Mouse (Mus musculus): Measurements from ENCODE around the gene Gpank1. TPM values are rescaled to one million over a fixed set of nuclear protein-coding genes. Genes with fewer than 3 reads are reported as not detected.

Gene Gpank1
- polyA plus RNA-seq, 1 experiment from 2014 or later, result 34.5 TPM

GRCm38 (mm10) chr17:35141971-35142370, 20.7 kb downstream of the Gpank1 start:
- DNase-seq (ENCODE audit: low spot score), result no peak

GRCm38 (mm10) chr17:35146139-35146538, 24.9 kb downstream of the Gpank1 start:
- H3K36me3 ChIP-seq, result peaks cover 99% of the 10 kb centered on the region
- peaks cover 13% of the 10 kb centered on the region for H3K9me3 ChIP-seq (replicated peaks)
- no peak overlapping the region for H3K27ac ChIP-seq (replicated peaks)
- no peaks in the 10 kb centered on the region for H3K27me3 ChIP-seq (ENCODE audit: low read depth, poor library complexity, severe bottlenecking)
- 92% methylated on average over 5 of the region's 5 CpGs for WGBS
- no peaks in the 10 kb centered on the region for H3K4me1 ChIP-seq
- no peak for DNase-seq (ENCODE audit: low spot score)
- no peak overlapping the region for H3K4me3 ChIP-seq

More at GRCm38 (mm10) chr17:35141971-35142370, 20.7 kb downstream of the Gpank1 start:
- Histone ChIP-seq H3K27me3 (ENCODE audit: low read depth, poor library complexity, severe bottlenecking) (no peaks in the 10 kb centered on the region), H3K27ac (replicated peaks) (no peak overlapping the region), H3K9me3 (replicated peaks) (peaks cover 13% of the 10 kb centered on the region), H3K36me3 (peaks cover 97% of the 10 kb centered on the region), H3K4me1 (peaks cover 10% of the 10 kb centered on the region), H3K4me3 (no peak overlapping the region)
- 89% methylated on average over 6 of the region's 6 CpGs for WGBS

GRCm38 (mm10) chr17:35147348-35147747, 26.1 kb downstream of the Gpank1 start:
- Histone ChIP-seq H3K27me3 (ENCODE audit: low read depth, poor library complexity, severe bottlenecking) (no peaks in the 10 kb centered on the region), H3K36me3 (peaks cover 99% of the 10 kb centered on the region), H3K4me1 (no peaks in the 10 kb centered on the region), H3K4me3 (no peak overlapping the region), H3K27ac (replicated peaks) (no peak overlapping the region), H3K9me3 (replicated peaks) (peaks cover 13% of the 10 kb centered on the region)
- DNase-seq (ENCODE audit: low spot score), result no peak
- 59% methylated on average over 3 of the region's 3 CpGs for WGBS

DNA sequence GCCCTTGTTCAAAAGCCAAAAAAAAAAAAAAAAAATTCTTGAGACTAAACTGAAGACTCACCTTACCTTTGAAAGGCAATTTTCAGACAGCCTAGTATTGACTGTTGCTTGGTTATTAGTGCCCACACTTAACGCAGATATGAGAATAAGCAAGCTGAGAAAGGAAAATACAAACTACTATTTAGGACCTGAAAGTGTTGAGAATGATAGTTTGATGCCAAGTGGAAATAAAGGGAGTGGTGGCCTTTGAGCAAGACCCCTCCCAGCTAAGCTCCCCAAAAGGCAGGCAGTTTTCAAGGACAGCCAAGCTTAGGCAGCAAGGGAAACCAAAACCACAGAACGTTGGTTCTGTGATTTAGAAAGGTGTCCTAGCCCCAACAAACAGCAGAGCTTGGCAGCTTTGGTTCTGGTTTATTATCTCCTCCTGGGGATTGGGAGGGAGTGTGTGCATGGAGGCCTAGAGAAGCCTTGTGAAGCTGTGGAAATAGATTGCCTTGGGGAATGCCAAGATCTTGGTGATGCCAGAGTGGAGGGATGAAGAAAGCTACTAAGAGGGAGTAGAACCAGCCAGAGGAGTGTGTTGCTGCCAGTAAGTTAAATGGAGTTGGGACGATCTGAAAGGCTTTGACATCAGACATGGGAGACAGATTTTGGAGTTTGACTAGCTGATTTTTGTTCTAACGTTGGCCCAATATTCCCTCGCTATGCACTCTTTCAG, 26.8 kb downstream of the Gpank1 start:
- Histone ChIP-seq H3K27me3 (ENCODE audit: low read depth, poor library complexity, severe bottlenecking) (no peaks in the 10 kb centered on the region), H3K9me3 (replicated peaks) (peaks cover 6% of the 10 kb centered on the region), H3K4me1 (no peaks in the 10 kb centered on the region), H3K27ac (replicated peaks) (no peak overlapping the region), H3K36me3 (peaks cover 99% of the 10 kb centered on the region), H3K4me3 (no peak overlapping the region)
- DNase-seq (ENCODE audit: low spot score), result no peak
- 80% methylated on average over 5 of the region's 5 CpGs for WGBS

DNA sequence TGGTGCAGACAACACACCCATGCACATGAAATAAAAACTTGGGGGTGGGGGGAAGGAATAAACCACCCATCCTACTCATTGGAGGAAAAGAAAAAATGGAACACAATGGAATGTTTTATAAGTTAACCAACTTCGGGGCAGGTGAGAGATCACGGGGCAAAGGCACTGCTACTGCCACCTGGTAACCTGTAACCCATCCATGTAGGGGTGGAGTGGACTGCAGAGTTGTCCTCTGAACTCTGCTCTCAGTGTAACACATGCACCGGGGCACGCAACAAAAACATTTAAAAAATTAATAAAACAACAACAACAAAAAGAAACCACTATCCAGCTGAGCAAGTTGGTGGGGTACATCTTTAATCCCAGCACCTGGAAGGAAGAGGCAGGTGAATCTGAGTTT, 30.9 kb downstream of the Gpank1 start:
- Histone ChIP-seq H3K27me3 (ENCODE audit: low read depth, poor library complexity, severe bottlenecking) (no peaks in the 10 kb centered on the region), H3K4me3 (no peak overlapping the region), H3K9me3 (replicated peaks) (no peaks in the 10 kb centered on the region), H3K36me3 (peaks cover 99% of the 10 kb centered on the region), H3K27ac (replicated peaks) (no peak overlapping the region), H3K4me1 (no peaks in the 10 kb centered on the region)
- WGBS, result 93% methylated on average over 4 of the region's 4 CpGs
- no peak for DNase-seq (ENCODE audit: low spot score)

- Histone ChIP-seq H3K4me3 (no peak overlapping the region), H3K27me3 (ENCODE audit: low read depth, poor library complexity, severe bottlenecking) (no peaks in the 10 kb centered on the region)
- WGBS, result 92% methylated on average over 9 of the region's 9 CpGs
Observed at GRCm38 (mm10) chr17:35153077-35153476, 31.8 kb downstream of the Gpank1 start.

DNA sequence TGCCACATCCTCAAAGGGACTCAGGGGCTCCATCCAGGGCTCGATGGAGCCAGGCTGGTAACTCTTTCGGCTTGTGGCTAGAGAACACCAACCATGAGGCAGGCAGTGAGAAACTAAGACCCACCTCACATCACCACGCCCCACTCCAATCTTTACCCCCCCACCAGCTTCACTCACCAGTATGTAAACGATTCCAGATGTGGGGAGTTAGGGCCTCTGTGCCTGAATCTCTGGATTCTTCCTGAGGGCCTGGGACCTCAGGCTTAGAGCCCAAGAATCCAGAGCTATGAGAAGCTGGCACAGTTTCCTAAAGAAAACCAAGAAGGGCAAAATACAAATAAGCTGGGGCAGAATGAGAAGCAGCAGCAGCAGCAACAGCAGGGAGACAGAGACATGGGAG, 32.7 kb downstream of the Gpank1 start:
- no peak for DNase-seq (ENCODE audit: low spot score)
- H3K4me1 ChIP-seq, result no peaks in the 10 kb centered on the region
- no peaks in the 10 kb centered on the region for H3K27me3 ChIP-seq (ENCODE audit: low read depth, poor library complexity, severe bottlenecking)
- peaks cover 99% of the 10 kb centered on the region for H3K36me3 ChIP-seq
- H3K9me3 ChIP-seq (replicated peaks), result no peaks in the 10 kb centered on the region
- no peak overlapping the region for H3K27ac ChIP-seq (replicated peaks)
- no peak overlapping the region for H3K4me3 ChIP-seq
- WGBS, result 88% methylated on average over 4 of the region's 4 CpGs

More at GRCm38 (mm10) chr17:35153077-35153476, 31.8 kb downstream of the Gpank1 start:
- Histone ChIP-seq H3K4me1 (no peaks in the 10 kb centered on the region), H3K36me3 (peaks cover 99% of the 10 kb centered on the region), H3K9me3 (replicated peaks) (no peaks in the 10 kb centered on the region), H3K27ac (replicated peaks) (no peak overlapping the region)
- no peak for DNase-seq (ENCODE audit: low spot score)

DNA sequence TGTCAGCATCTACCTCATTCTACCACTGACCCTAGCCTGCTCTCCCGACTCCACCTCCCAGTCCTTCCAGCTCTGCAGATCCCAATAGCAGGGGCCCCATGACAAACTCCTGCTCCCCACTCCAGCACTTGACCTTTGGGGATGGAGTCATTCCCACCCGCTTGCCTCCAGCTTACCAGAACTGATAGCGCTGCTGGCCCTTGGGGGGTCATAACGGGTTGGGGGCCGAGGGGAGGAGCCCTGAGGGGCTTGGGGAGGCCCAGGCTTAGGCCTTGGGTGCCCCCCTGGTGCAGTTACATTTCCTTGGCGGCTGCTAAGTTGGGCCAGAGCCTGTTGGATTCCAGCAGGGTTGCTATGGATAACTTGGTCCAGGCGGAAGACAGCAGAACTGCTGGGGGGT, 33.4 kb downstream of the Gpank1 start:
- Histone ChIP-seq H3K9me3 (replicated peaks) (no peaks in the 10 kb centered on the region), H3K36me3 (peaks cover 99% of the 10 kb centered on the region), H3K27me3 (ENCODE audit: low read depth, poor library complexity, severe bottlenecking) (no peaks in the 10 kb centered on the region), H3K27ac (replicated peaks) (no peak overlapping the region), H3K4me1 (no peaks in the 10 kb centered on the region), H3K4me3 (no peak overlapping the region)
- WGBS, result 82% methylated on average over 7 of the region's 7 CpGs
- DNase-seq (ENCODE audit: low spot score), result no peak

- no peak overlapping the region for H3K27ac ChIP-seq (replicated peaks)
- no peaks in the 10 kb centered on the region for H3K9me3 ChIP-seq (replicated peaks)
- peak overlapping the region; percentile 4; the same call in 1 of the 2 replicates for H3K4me3 ChIP-seq
- 93% methylated on average over 12 of the region's 12 CpGs for WGBS
- peaks cover 99% of the 10 kb centered on the region for H3K36me3 ChIP-seq
- H3K4me1 ChIP-seq, result no peaks in the 10 kb centered on the region
- H3K27me3 ChIP-seq (ENCODE audit: low read depth, poor library complexity, severe bottlenecking), result no peaks in the 10 kb centered on the region
- no peak for DNase-seq (ENCODE audit: low spot score)
Observed at GRCm38 (mm10) chr17:35155451-35155850, 34.2 kb downstream of the Gpank1 start.

- 92% methylated on average over 33 of the region's 33 CpGs for WGBS
- DNase-seq (ENCODE audit: low spot score), result no peak
- no peaks in the 10 kb centered on the region for H3K27me3 ChIP-seq (ENCODE audit: low read depth, poor library complexity, severe bottlenecking)
Observed at GRCm38 (mm10) chr17:35156461-35157200, 35.4 kb downstream of the Gpank1 start.

DNA sequence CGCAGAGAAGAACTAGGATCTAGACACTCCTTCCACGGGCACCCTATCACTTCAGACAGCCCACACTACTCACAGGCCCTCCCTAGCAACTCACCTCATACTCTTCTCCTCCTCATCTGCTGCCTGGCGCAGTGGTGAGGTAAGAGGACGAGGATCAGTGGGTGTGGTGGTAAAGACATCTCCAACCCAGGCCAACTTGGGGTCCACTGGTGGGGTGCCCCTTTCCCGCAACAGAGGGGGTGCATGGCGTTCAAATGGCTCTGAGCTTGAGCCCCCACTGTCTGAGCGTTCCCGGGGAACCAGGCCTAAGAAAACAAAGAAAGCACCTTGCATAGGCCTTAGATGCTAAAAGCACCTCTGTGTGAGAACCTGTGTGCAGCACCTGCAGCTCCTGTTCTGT, 36.0 kb downstream of the Gpank1 start:
- no peaks in the 10 kb centered on the region for H3K9me3 ChIP-seq (replicated peaks)
- WGBS, result 93% methylated on average over 8 of the region's 8 CpGs
- H3K4me3 ChIP-seq, result no peak overlapping the region
- no peak for DNase-seq (ENCODE audit: low spot score)
- no peaks in the 10 kb centered on the region for H3K27me3 ChIP-seq (ENCODE audit: low read depth, poor library complexity, severe bottlenecking)
- H3K4me1 ChIP-seq, result peaks cover 9% of the 10 kb centered on the region
- no peak overlapping the region for H3K27ac ChIP-seq (replicated peaks)
- H3K36me3 ChIP-seq, result peaks cover 100% of the 10 kb centered on the region

More at GRCm38 (mm10) chr17:35156461-35157200, 35.4 kb downstream of the Gpank1 start:
- Histone ChIP-seq H3K9me3 (replicated peaks) (no peaks in the 10 kb centered on the region), H3K4me1 (peaks cover 3% of the 10 kb centered on the region; the same call in 1 of the 2 replicates), H3K27ac (replicated peaks) (no peak overlapping the region), H3K4me3 (peak overlapping the region; percentile 9; the same call in 1 of the 2 replicates), H3K36me3 (peaks cover 100% of the 10 kb centered on the region)

GRCm38 (mm10) chr17:35157661-35158175, 36.5 kb downstream of the Gpank1 start:
- Histone ChIP-seq H3K9me3 (replicated peaks) (no peaks in the 10 kb centered on the region), H3K4me3 (no peak overlapping the region), H3K4me1 (peaks cover 14% of the 10 kb centered on the region), H3K36me3 (peaks cover 100% of the 10 kb centered on the region), H3K27me3 (ENCODE audit: low read depth, poor library complexity, severe bottlenecking) (no peaks in the 10 kb centered on the region), H3K27ac (replicated peaks) (no peak overlapping the region)
- DNase-seq (ENCODE audit: low spot score), result no peak
- WGBS, result 88% methylated on average over 8 of the region's 8 CpGs

Data from midbrain, embryonic 10.5 days (tissue).